Mouse (Mus musculus) adrenal gland, adult 8-10 months (tissue): ENCODE results near the gene Pld3. TPM values are rescaled to one million over a fixed set of nuclear protein-coding genes. Genes with fewer than 3 reads are reported as not detected.

Experiments used
- DNase-seq: peaks from one replicate; pipeline ENCODE4 v3.0.0; 2022
- total RNA-seq, 4 experiments: library from RNA; stranded (reverse); gene quantifications; 2 replicates each; pipeline ENCODE4 v1.2.4; 2022

Pld3 gene
- 100 to 1,000 TPM; 135 to 205 (median 166) TPM for total RNA-seq

- DNase-seq, result peak; percentile 97
Measured at GRCm38 (mm10) chr7:27552931-27553513, at the start of gene Pld3, which contains the start of gene 2310022A10Rik. TSS of gene Pld3 (minus strand) at chr7:27553218. TSS of gene 2310022A10Rik (plus strand) at chr7:27553233.

GRCm38 (mm10) chr7:27602161-27602560 is 49.1 kb upstream of the Pld3 start:
- DNase-seq, result no peak

GRCm38 (mm10) chr7:27601628-27602027 is 48.6 kb upstream of the Pld3 start:
- no peak for DNase-seq

- DNase-seq, result no peak
Measured at GRCm38 (mm10) chr7:27598053-27598452, 45.0 kb upstream of the Pld3 start.

- DNase-seq, result no peak
Measured at GRCm38 (mm10) chr7:27596586-27597503, 43.8 kb upstream of the Pld3 start.

- DNase-seq, result no peak
Measured at GRCm38 (mm10) chr7:27592934-27593645, 40.1 kb upstream of the Pld3 start.

GRCm38 (mm10) chr7:27592217-27592929 is 39.4 kb upstream of the Pld3 start:
- DNase-seq, result no peak

- peak; percentile 93 for DNase-seq
Measured at GRCm38 (mm10) chr7:27591266-27592216, 38.5 kb upstream of the Pld3 start, which contains the start of gene Akt2. TSS of gene Akt2 (plus strand) at chr7:27591552.

- DNase-seq, result no peak
Measured at GRCm38 (mm10) chr7:27590566-27591213, 37.7 kb upstream of the Pld3 start.

- DNase-seq, result no peak
Measured at GRCm38 (mm10) chr7:27590088-27590487, 37.1 kb upstream of the Pld3 start.

- no peak for DNase-seq
Measured at GRCm38 (mm10) chr7:27587741-27588140, 34.7 kb upstream of the Pld3 start.

GRCm38 (mm10) chr7:27586861-27587260 is 33.8 kb upstream of the Pld3 start:
- no peak for DNase-seq

GRCm38 (mm10) chr7:27580380-27581174 is 27.6 kb upstream of the Pld3 start:
- DNase-seq, result peak; percentile 67

GRCm38 (mm10) chr7:27578465-27578864 is 25.4 kb upstream of the Pld3 start:
- no peak for DNase-seq

GRCm38 (mm10) chr7:27577589-27577988 is 24.6 kb upstream of the Pld3 start:
- no peak for DNase-seq

- DNase-seq, result peak; percentile 65
Measured at GRCm38 (mm10) chr7:27576914-27577313, 23.9 kb upstream of the Pld3 start.

- peak; percentile 61 for DNase-seq
Measured at GRCm38 (mm10) chr7:27574124-27574880, 21.3 kb upstream of the Pld3 start.

GRCm38 (mm10) chr7:27572133-27572532 is 19.1 kb upstream of the Pld3 start:
- DNase-seq, result no peak
